Mouse (Mus musculus) kidney, postnatal 0 days (tissue): ENCODE data around the gene Cdk6. TPM values are rescaled to one million over a fixed set of nuclear protein-coding genes. Genes with fewer than 3 reads are reported as not detected.

Source experiments
- ATAC-seq: fragments of 200-750 bp; cut with Nextera tagmentation; replicated peaks from 2 replicates; pipeline ENCODE4 v1.8.0; 2017; ENCODE audit warnings: low read depth, moderate number of reproducible peaks, moderate TSS enrichment, moderate library complexity; ENCODE audit not compliant: low FRiP score
- DNase-seq: peaks from one replicate; pipeline ENCODE4 v3.0.0-alpha.2; 2016; ENCODE audit warnings: low spot score
- H3K27ac ChIP-seq: fragments of 300-500 bp; sonication (generic); 2 replicates; pipeline ENCODE4 v1.5.1; 2014; ENCODE audit warnings: mild to moderate bottlenecking
- H3K27me3 ChIP-seq: fragments of 300-500 bp; sonication (generic); 2 replicates; pipeline ENCODE4 v1.6.1; 2014; ENCODE audit warnings: low read length, mixed read lengths; ENCODE audit not compliant: insufficient read depth
- H3K36me3 ChIP-seq: fragments of 300-500 bp; sonication (generic); 2 replicates; pipeline ENCODE4 v1.6.1; 2014; ENCODE audit warnings: low read length, mixed read lengths; ENCODE audit not compliant: insufficient read depth
- H3K4me1 ChIP-seq: fragments of 300-500 bp; sonication (generic); replicated peaks from 2 replicates; pipeline ENCODE4 v1.6.1; 2014; ENCODE audit warnings: antibody characterized with exemption, low read length, mixed read lengths; ENCODE audit not compliant: insufficient read depth
- H3K4me2 ChIP-seq: fragments of 300-500 bp; sonication (generic); 2 replicates; pipeline ENCODE4 v1.6.1; 2014; ENCODE audit warnings: mild to moderate bottlenecking, low read length, moderate library complexity, mixed read lengths
- H3K4me3 ChIP-seq: fragments of 300-500 bp; sonication (generic); replicated peaks from 2 replicates; pipeline ENCODE4 v1.5.1; 2014; ENCODE audit warnings: low read depth, low read length
- H3K9ac ChIP-seq: fragments of 300-500 bp; sonication (generic); 2 replicates; pipeline ENCODE4 v1.6.1; 2014; ENCODE audit warnings: low read depth, low read length
- H3K9me3 ChIP-seq: fragments of 300-500 bp; sonication (generic); replicated peaks from 2 replicates; pipeline ENCODE4 v1.6.1; 2016; ENCODE audit warnings: low read length, inconsistent platforms, mixed read lengths
- CTCF ChIP-seq: IDR thresholded peaks from 2 replicates; pipeline ENCODE4 v1.5.1; 2016; ENCODE audit warnings: antibody characterized with exemption, low read depth, mild to moderate bottlenecking, moderate library complexity
- WGBS: fragments of 180-500 bp; shearing (Covaris S2); extraction: QIAGEN DNeasy Blood & Tissue Kit; methylation state at CpG from one replicate; pipeline ENCODE4 v1.1.7; 2014; 5-methylcytosine and 5-hydroxymethylcytosine counted together
- polyA plus RNA-seq: library from polyadenylated mRNA; unstranded; fragments of >200 nt; fragmentation: Nextera tagmentation; extraction: Ambion mirVana; gene quantifications from 2 replicates; pipeline ENCODE4 v1.2.1, GENCODE M21; 2015

Gene Cdk6
- polyA plus RNA-seq, 1 experiment from 2014 or later = 20.1 TPM

DNA sequence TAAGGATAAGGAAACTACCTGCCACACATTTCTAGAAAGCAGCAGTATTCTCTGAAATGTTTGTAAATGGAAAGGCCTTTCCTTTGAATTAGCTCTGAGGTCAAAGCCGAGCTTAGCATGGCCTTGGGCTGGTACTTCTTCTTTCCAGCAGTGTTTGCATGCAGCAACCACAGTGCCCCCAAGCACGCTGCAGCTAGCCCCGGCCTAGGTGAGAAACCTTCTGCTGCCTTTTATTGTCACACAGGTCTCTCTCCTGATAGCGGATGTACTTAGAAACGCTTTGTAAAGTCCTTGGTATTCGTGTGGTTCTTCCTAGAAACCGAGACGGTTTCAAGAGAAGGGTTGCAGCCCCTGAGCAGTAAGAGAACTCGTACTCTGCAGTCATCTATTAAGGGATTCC is 119.6 kb downstream of the Cdk6 start:
- Histone ChIP-seq H3K9ac (no peak overlapping the region), H3K27ac (no peak overlapping the region), H3K27me3 (no peaks in the 10 kb centered on the region), H3K36me3 (no peaks in the 10 kb centered on the region), H3K4me3 (no peak overlapping the region), H3K4me2 (no peak overlapping the region), H3K9me3 (no peaks in the 10 kb centered on the region), H3K4me1 (peaks cover 5% of the 10 kb centered on the region)
- no peak for TF ChIP-seq CTCF
- 59% methylated on average over 9 of the region's 9 CpGs for WGBS
- ATAC-seq (no peak), DNase-seq (no peak)

DNA sequence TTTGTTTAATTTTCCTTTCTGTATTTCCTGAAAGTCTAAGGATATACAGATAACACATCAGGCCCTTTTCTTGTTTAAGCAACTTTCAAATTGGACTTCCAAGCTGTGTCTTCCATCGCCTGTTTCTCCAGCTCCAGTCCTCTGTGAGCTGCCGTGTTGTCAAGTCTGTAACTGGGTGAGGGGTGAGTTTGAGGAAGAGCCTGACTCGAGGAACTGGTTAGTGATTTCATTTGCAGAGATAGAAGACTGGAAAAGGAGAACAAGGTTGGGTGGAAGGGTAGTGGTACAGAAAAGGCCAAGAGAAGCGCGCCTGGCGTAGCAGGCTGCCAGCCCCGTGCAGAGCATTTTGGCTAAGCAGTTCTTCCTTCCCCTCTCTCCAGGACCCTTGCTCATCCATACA is 120.1 kb downstream of the Cdk6 start:
- no peak overlapping the region for H3K9ac ChIP-seq
- H3K27me3 ChIP-seq = no peaks in the 10 kb centered on the region
- H3K27ac ChIP-seq = no peak overlapping the region
- no peak for DNase-seq
- no peaks in the 10 kb centered on the region for H3K9me3 ChIP-seq
- peaks cover 5% of the 10 kb centered on the region for H3K4me1 ChIP-seq
- 88% methylated on average over 7 of the region's 7 CpGs for WGBS
- no peak overlapping the region for H3K4me3 ChIP-seq
- H3K4me2 ChIP-seq = no peak overlapping the region
- no peak for TF ChIP-seq CTCF
- no peak for ATAC-seq
- H3K36me3 ChIP-seq = no peaks in the 10 kb centered on the region

DNA sequence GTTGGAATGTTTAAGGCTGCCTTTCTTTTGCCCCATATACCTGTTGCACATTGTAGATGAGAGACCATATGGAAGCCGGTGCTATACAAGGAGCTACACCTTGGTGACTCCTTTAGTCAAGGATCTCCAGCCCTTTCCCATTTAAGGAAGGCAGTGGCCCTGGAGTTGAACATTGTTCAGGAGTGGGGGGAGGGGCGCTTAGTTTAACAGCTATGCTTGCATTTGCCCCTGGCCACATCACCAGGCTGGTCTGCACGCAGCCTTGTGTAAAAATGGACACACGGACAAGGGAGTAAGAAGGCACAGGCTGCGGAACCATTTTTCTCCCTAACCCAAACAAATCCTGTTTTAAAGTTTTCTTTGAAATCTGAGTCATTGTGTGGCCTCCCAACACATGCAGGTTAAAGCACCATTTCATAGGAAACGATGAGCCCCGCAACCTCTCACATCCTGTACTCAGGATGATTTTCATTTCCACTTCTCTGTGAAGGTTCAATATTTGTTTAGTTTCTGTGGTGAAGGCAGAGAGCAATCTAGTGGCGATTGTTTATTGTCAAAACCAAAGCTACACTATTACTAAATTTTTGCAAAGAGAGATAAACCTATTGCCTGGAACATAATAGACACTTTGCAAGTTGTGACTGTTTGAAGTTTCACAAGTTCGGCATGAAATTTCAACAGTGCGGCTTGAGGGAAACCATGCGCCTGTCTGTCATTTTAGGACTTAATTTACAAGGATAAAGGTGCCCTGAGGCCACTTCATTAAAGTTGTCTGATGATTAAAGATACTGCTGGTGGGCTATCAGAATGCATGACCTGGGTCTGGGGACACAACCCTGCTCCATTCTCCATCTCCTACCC is 121.8 kb downstream of the Cdk6 start:
- H3K9me3 ChIP-seq = no peaks in the 10 kb centered on the region
- TF ChIP-seq CTCF = no peak
- H3K4me2 ChIP-seq = no peak overlapping the region
- no peak overlapping the region for H3K9ac ChIP-seq
- no peak overlapping the region for H3K4me3 ChIP-seq
- no peaks in the 10 kb centered on the region for H3K36me3 ChIP-seq
- DNase-seq = no peak
- no peak for ATAC-seq
- peaks cover 5% of the 10 kb centered on the region for H3K4me1 ChIP-seq
- H3K27ac ChIP-seq = no peak overlapping the region
- H3K27me3 ChIP-seq = no peaks in the 10 kb centered on the region
- WGBS = 38% methylated on average over 11 of the region's 11 CpGs

DNA sequence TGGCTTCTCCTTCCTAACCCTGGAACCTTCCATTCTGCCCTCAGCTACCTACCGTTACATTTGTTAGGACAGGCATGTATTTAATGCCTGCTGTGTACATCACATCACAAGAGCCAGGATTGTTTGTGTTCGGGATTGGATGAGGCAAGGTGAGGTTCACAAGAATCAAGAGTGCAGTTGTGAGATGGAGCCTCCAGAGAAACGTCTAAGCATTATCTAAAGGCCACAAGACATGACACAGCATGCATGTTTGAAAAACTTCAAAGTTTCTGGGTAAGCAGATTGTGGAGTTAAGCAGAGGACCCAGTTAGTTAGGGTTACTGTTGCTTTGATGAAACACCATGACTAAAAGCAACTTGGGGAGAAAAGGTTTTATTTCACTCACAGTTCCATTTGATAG is 122.5 kb downstream of the Cdk6 start:
- ATAC-seq = no peak
- 85% methylated on average over 3 of the region's 3 CpGs for WGBS

DNA sequence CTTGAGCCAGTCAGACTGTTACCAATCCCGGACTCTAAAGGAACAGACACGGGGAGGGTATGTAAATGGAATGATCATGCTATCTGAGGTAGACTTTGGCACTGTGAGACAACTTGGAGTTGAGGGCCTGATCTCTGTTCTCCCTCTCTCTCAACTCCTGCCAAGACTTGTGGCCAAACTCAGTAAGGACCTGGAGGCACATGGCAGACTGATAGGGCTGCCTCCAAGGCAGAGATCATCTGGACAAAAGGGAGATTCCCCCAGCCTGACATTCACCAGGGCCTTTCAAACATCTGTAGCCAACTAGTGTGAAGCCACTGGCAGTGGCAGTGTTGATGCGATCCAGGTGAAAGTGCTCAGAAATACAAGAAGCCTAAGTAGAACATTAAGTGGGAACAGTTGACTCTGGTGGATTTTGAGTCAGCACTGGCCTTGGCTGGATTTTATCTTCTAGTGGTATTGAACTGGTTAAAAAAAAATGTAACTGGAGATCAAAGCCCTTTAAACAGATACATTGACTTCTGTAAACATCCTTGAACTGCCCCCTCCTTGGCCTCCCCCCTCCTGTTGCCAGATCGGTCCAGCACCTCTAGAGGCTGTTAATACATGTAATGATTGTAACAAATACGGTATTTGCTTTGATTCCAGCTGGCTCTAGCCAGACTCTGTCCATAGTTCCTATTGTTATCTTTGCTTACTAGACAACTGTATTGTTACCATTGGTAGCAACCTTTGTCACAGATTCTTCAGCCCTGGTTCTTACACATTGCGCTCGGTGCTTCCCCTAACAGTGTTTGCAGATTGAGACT is 125.0 kb downstream of the Cdk6 start:
- TF ChIP-seq CTCF = no peak
- WGBS = 38% methylated on average over 7 of the region's 7 CpGs
- H3K4me1 ChIP-seq = peaks cover 5% of the 10 kb centered on the region
- ATAC-seq (no peak), DNase-seq (no peak)
- no peak overlapping the region for H3K4me2 ChIP-seq
- no peak overlapping the region for H3K9ac ChIP-seq
- no peak overlapping the region for H3K4me3 ChIP-seq
- no peak overlapping the region for H3K27ac ChIP-seq
- H3K36me3 ChIP-seq = no peaks in the 10 kb centered on the region
- no peaks in the 10 kb centered on the region for H3K27me3 ChIP-seq
- H3K9me3 ChIP-seq = no peaks in the 10 kb centered on the region

More for the DNA sequence above, 122.5 kb downstream of the Cdk6 start:
- DNase-seq = no peak
- no peaks in the 10 kb centered on the region for H3K27me3 ChIP-seq
- H3K9ac ChIP-seq = no peak overlapping the region
- H3K4me1 ChIP-seq = peaks cover 5% of the 10 kb centered on the region
- H3K36me3 ChIP-seq = no peaks in the 10 kb centered on the region
- TF ChIP-seq CTCF = no peak
- no peak overlapping the region for H3K4me2 ChIP-seq
- no peak overlapping the region for H3K27ac ChIP-seq
- H3K9me3 ChIP-seq = no peaks in the 10 kb centered on the region
- H3K4me3 ChIP-seq = no peak overlapping the region

DNA sequence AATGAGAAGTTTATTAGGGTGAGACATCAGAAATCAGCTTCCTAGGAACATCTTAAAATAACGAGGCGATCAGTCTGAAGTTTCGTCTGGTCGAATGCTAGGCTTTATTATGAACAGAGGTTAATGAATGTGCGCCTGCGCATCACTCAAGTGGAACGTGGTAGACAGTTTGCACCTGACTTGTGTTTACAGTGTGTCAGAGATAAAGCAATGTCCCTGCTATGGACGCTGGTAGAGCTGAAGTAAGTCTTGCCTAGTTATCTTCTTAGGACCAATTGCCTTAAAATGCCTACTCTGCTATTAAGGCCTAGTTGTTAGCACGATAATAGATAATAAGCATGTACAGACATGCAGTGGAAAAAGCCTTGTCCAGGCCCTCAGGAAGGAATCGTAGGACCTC is 129.6 kb downstream of the Cdk6 start:
- no peaks in the 10 kb centered on the region for H3K36me3 ChIP-seq
- ATAC-seq = no peak
- TF ChIP-seq CTCF = no peak
- no peak overlapping the region for H3K4me2 ChIP-seq
- no peaks in the 10 kb centered on the region for H3K4me1 ChIP-seq
- no peak overlapping the region for H3K27ac ChIP-seq
- H3K27me3 ChIP-seq = no peaks in the 10 kb centered on the region
- WGBS = 64% methylated on average over 10 of the region's 10 CpGs
- no peak for DNase-seq
- no peak overlapping the region for H3K9ac ChIP-seq
- no peak overlapping the region for H3K4me3 ChIP-seq
- H3K9me3 ChIP-seq = no peaks in the 10 kb centered on the region
